Mouse (Mus musculus): ENCODE results near the gene Ugcg. TPM values are rescaled to one million over a fixed set of nuclear protein-coding genes. Genes with fewer than 3 reads are reported as not detected.
A peak's percentile ranks its signal among the peaks of the same experiment; 100 is the strongest.

The Ugcg gene
- polyA plus RNA-seq, 1 experiment from 2014 or later = 9.0 TPM

DNA sequence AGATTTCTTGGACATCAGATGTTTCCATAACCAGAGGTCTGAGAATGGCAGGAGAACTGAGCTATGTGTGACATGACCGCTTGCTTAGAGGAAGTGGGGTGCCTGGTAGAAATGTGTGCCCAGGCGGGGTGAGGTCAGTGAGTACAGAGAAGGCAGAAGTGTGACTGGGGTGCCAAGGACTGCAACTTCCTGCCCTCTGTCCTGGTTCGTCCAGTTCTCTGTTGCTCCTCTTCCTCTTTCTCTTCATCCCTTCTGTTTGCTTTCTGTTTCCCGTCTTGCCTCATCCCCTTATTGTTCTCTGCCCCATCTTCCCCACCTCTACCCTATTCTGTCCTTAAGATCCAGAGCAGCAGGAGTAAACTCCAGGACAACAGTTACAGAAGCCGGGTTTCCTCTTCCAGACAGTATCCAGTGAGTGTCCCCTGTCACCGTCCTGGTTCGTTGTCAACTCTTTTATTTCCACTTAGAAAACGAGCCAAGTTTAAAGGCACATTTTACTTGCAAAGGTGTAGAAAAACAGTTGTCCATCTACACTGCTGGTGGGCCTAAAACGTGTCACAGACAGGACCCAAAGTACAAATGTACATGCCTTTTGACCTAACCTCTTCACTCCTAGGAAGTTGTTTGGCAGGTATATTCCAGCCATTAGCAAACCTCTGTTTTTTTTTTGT, 49.7 kb downstream of the Ugcg start:
- no peak overlapping the region for H3K4me3 ChIP-seq
- peaks cover 7% of the 10 kb centered on the region; the same call in 1 of the 2 replicates for H3K4me1 ChIP-seq (replicated peaks)
- no peaks in the 10 kb centered on the region for H3K9me3 ChIP-seq
- WGBS = 75% methylated on average over 9 of the region's 9 CpGs
- no peaks in the 10 kb centered on the region for H3K27me3 ChIP-seq (ENCODE audit: insufficient read depth, poor library complexity, severe bottlenecking)
- H3K27ac ChIP-seq = no peak overlapping the region
- no peak for DNase-seq (ENCODE audit: low spot score)
- H3K36me3 ChIP-seq = no peaks in the 10 kb centered on the region

DNA sequence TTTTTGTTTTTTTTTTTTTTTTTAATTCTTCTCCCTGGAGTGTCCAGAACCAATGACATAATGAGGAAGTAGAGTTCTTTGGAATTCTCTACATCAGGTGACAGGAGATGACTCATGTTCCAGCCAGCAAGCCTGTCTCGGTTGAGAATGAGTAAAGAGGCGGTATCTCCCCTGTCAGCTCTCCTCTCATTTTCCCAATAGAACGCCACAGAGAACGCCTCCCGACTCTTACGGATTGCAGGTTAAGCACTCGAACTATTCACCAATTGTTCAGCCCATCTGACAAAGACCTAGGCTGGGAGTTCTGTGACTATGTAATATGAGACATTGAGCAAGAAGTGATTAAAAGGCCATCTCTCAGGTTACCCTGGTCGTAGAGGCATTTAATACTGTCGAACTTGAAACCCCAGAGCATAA, 50.3 kb downstream of the Ugcg start:
- no peak for DNase-seq (ENCODE audit: low spot score)
- peaks cover 7% of the 10 kb centered on the region; the same call in 1 of the 2 replicates for H3K4me1 ChIP-seq (replicated peaks)
- H3K36me3 ChIP-seq = no peaks in the 10 kb centered on the region
- no peaks in the 10 kb centered on the region for H3K9me3 ChIP-seq
- H3K27ac ChIP-seq = no peak overlapping the region
- no peak overlapping the region for H3K4me3 ChIP-seq
- 61% methylated on average over 9 of the region's 9 CpGs for WGBS
- H3K27me3 ChIP-seq (ENCODE audit: insufficient read depth, poor library complexity, severe bottlenecking) = no peaks in the 10 kb centered on the region

DNA sequence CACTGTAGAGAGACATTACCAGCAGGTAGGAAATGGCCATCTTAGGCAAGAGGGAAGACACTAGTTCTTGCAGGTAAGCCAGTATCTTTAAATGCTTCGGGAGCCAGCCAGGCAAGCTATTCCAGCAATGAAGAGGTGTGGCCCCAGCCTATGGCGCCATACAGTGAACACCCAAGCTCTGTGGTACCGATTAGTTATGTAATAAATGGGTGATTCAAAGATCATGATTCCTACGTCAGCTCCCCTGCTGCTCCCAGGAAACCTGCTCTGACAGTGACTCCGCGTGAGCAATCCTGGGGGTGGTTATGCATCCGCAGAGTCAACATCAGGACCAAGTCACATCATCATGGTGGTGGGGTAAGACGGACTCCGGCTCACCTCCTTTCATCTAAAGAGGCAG, 51.1 kb downstream of the Ugcg start:
- H3K4me1 ChIP-seq (replicated peaks) = peaks cover 7% of the 10 kb centered on the region; the same call in 1 of the 2 replicates
- no peak for DNase-seq (ENCODE audit: low spot score)
- 94% methylated on average over 9 of the region's 9 CpGs for WGBS

DNA sequence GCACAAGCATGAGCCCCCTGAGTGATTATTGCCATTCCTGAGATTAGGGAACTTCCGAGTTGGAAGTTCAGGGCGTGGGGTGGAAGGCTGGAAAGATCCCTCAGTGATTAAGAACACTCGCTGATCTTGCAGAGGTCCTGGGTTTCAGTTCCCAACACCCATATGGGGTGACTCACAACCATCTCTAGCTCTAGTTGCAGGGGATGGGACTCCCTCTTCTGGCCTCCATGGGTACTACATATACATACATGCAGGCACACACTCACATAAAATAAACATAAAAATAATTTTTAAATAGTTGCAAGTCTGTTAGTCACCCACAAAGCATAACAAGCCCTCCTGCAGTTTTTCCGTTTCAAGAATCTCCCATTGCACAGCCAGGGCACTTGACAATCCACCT, 52.0 kb downstream of the Ugcg start:
- no peaks in the 10 kb centered on the region for H3K36me3 ChIP-seq
- no peaks in the 10 kb centered on the region for H3K9me3 ChIP-seq
- WGBS = 97% methylated on average over 4 of the region's 4 CpGs
- no peaks in the 10 kb centered on the region for H3K27me3 ChIP-seq (ENCODE audit: insufficient read depth, poor library complexity, severe bottlenecking)
- peaks cover 7% of the 10 kb centered on the region; the same call in 1 of the 2 replicates for H3K4me1 ChIP-seq (replicated peaks)
- no peak overlapping the region for H3K27ac ChIP-seq
- H3K4me3 ChIP-seq = no peak overlapping the region
- DNase-seq (ENCODE audit: low spot score) = no peak

More for the DNA sequence above, 51.1 kb downstream of the Ugcg start:
- no peak overlapping the region for H3K27ac ChIP-seq
- no peaks in the 10 kb centered on the region for H3K9me3 ChIP-seq
- no peaks in the 10 kb centered on the region for H3K27me3 ChIP-seq (ENCODE audit: insufficient read depth, poor library complexity, severe bottlenecking)
- H3K36me3 ChIP-seq = no peaks in the 10 kb centered on the region
- H3K4me3 ChIP-seq = no peak overlapping the region

DNA sequence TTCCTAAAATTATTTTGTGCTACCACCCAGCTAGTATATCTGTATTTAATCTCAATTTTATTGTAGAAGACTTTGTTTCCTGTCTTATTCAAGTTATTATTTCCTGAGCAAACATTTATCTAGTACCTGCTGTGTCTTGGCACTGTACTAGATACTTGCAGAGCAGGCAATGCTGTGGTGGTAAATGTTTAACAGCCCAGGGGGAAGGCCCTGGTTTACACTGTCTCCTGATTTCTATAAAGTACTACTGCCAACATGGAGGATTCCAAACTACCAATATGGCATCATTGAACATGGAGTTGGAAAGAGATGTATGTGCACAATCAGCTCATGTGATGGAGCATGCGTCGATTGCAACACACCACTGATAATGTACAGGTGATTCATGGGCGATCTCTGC, 53.2 kb downstream of the Ugcg start:
- H3K36me3 ChIP-seq = no peaks in the 10 kb centered on the region
- H3K27ac ChIP-seq = no peak overlapping the region
- H3K9me3 ChIP-seq = no peaks in the 10 kb centered on the region
- H3K4me1 ChIP-seq (replicated peaks) = peaks cover 7% of the 10 kb centered on the region; the same call in 1 of the 2 replicates
- DNase-seq (ENCODE audit: low spot score) = no peak
- WGBS = 92% methylated on average over 3 of the region's 3 CpGs
- H3K4me3 ChIP-seq = no peak overlapping the region
- H3K27me3 ChIP-seq (ENCODE audit: insufficient read depth, poor library complexity, severe bottlenecking) = no peaks in the 10 kb centered on the region

DNA sequence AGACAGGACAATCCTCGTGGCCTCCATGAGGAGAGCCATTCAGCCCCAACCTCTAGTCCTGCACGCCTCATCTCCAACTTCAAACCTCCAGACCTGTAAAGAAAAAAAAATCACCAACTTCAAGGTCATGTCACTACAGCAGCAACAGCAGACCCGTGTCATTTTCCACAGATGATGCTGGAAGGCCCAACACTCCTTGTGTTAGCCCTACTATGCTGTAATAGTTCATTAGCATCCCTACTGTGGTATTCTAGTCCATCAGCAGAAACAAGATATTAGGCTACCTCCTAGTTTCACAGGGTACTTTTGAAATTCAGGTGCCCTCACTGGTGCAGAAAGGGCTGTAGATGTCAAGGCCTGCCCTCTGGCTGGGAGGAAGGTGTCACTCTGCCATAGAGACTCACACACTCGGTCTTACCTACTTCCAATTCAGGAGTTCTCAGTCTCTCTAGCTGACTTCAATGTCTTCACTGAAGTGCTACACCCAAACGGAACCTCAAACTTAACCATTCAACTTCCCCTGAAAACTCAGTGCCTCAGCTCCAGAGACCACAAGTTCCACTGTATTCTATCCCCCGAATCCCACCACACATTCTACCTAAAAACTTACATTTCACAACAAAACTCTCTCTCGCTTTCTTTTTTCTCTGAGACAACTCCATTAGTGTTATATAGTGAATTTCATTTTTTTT, 54.9 kb downstream of the Ugcg start:
- no peaks in the 10 kb centered on the region for H3K9me3 ChIP-seq
- WGBS = 87% methylated on average over 7 of the region's 7 CpGs
- H3K4me3 ChIP-seq = no peak overlapping the region
- H3K27me3 ChIP-seq (ENCODE audit: insufficient read depth, poor library complexity, severe bottlenecking) = no peaks in the 10 kb centered on the region
- DNase-seq (ENCODE audit: low spot score) = no peak
- H3K36me3 ChIP-seq = no peaks in the 10 kb centered on the region
- 0 out of 2 replicates have a peak overlapping the region, but pooled peaks have one; percentile 3 for H3K27ac ChIP-seq
- H3K4me1 ChIP-seq (replicated peaks) = peaks cover 7% of the 10 kb centered on the region; the same call in 1 of the 2 replicates

DNA sequence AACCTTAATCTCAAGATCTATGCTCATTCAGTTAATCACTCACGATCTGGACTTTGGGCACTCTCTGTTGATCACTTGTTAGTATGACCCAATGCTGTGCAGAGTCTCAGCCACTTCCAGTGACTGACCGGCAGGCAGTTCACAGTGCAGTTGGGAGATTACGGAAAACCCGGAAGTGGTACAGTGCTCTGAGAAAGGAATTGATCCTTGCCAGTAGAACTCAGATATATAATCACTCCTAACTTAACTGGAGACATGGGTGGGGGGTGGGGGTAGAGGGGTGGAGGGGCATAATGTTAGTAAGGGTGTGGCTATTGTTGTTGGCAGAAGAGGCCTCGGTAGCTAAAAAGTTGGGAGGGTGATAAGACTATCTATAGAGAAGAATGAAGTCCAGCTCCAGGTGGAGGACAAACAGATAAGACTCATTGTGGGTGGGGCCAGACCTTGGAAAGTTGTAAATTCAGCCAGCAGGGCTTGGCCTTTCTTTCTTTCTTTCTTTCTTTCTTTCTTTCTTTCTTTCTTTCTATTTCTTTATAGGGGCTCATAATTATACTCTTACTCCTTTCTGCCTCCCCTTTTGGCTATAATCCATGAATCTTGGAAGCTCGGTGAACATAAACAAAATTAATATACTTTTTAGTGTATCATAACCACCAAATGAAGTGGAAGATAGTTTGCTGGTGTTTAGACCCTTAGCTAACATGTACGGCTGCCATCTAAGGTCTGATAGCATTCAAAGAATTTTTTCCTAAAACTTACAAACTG, 55.9 kb downstream of the Ugcg start:
- Histone ChIP-seq H3K9me3 (no peaks in the 10 kb centered on the region), H3K27me3 (ENCODE audit: insufficient read depth, poor library complexity, severe bottlenecking) (no peaks in the 10 kb centered on the region), H3K36me3 (no peaks in the 10 kb centered on the region), H3K4me3 (no peak overlapping the region), H3K4me1 (replicated peaks) (0 out of 2 replicates have a peak, but pooled peaks cover under 1% of the 10 kb centered on the region), H3K27ac (peak overlapping the region; percentile 62)
- 87% methylated on average over 7 of the region's 7 CpGs for WGBS
- no peak for DNase-seq (ENCODE audit: low spot score)

DNA sequence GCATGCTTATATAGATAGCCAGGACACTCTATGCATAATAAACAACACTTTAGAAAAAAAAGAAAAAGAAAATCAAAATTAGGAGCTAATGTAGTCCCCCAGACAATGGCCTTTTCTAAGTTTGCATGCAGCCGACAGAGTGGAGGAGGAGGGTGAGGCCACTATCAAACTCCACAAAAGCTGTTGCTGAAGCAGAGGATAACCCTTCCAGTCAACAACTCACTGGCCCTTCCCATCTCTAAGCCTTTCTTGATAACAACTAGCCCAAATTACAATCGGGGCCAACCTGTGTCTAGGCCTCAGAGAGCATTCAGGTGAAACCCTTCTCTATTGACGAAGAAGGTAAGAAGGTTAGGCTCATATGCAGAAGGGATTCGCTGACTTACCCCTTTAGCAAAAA, 56.7 kb downstream of the Ugcg start:
- Histone ChIP-seq H3K27me3 (ENCODE audit: insufficient read depth, poor library complexity, severe bottlenecking) (no peaks in the 10 kb centered on the region), H3K4me3 (no peak overlapping the region), H3K36me3 (no peaks in the 10 kb centered on the region), H3K27ac (peak overlapping the region; percentile 62), H3K4me1 (replicated peaks) (no peaks in the 10 kb centered on the region), H3K9me3 (no peaks in the 10 kb centered on the region)
- no peak for DNase-seq (ENCODE audit: low spot score)
- 87% methylated on average over 4 of the region's 4 CpGs for WGBS

DNA sequence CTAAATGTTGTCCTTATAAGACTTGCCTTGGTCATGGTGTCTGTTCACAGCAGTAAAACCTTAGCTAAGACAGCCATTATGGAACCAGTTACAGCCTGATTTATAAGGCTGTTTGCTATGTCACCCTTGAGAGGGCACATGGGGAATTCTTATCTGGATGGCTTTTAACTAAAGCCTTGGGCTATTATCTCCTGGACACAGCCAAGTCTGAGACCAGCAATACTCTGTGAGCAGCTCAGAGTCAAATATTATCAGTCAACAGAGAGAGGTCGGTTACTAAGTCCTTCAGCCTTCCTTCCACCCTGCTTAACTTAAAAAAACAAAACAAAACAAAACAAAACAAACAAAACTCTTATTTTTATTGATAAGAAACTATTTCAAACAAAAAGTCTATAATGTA, 58.5 kb downstream of the Ugcg start:
- no peak for DNase-seq (ENCODE audit: low spot score)
- Histone ChIP-seq H3K9me3 (no peaks in the 10 kb centered on the region), H3K4me1 (replicated peaks) (0 out of 2 replicates have a peak, but pooled peaks cover 2% of the 10 kb centered on the region), H3K27ac (no peak overlapping the region), H3K4me3 (no peak overlapping the region), H3K27me3 (ENCODE audit: insufficient read depth, poor library complexity, severe bottlenecking) (no peaks in the 10 kb centered on the region), H3K36me3 (no peaks in the 10 kb centered on the region)
- 67% methylated on average over 1 of the region's 1 CpGs for WGBS

GRCm38 (mm10) chr4:59248035-59248434, 59.0 kb downstream of the Ugcg start:
- Histone ChIP-seq H3K36me3 (no peaks in the 10 kb centered on the region), H3K4me1 (replicated peaks) (0 out of 2 replicates have a peak, but pooled peaks cover 5% of the 10 kb centered on the region), H3K27me3 (ENCODE audit: insufficient read depth, poor library complexity, severe bottlenecking) (no peaks in the 10 kb centered on the region), H3K27ac (no peak overlapping the region), H3K4me3 (no peak overlapping the region), H3K9me3 (no peaks in the 10 kb centered on the region)
- DNase-seq (ENCODE audit: low spot score) = no peak

- Histone ChIP-seq H3K27ac (no peak overlapping the region), H3K36me3 (no peaks in the 10 kb centered on the region), H3K4me1 (replicated peaks) (0 out of 2 replicates have a peak, but pooled peaks cover 5% of the 10 kb centered on the region), H3K9me3 (no peaks in the 10 kb centered on the region), H3K27me3 (ENCODE audit: insufficient read depth, poor library complexity, severe bottlenecking) (no peaks in the 10 kb centered on the region), H3K4me3 (no peak overlapping the region)
- WGBS = 84% methylated on average over 6 of the region's 6 CpGs
- DNase-seq (ENCODE audit: low spot score) = no peak
Measured at GRCm38 (mm10) chr4:59252386-59253054, 63.5 kb downstream of the Ugcg start.

- H3K4me1 ChIP-seq (replicated peaks) = 0 out of 2 replicates have a peak, but pooled peaks cover 5% of the 10 kb centered on the region
- no peaks in the 10 kb centered on the region for H3K27me3 ChIP-seq (ENCODE audit: insufficient read depth, poor library complexity, severe bottlenecking)
- H3K4me3 ChIP-seq = no peak overlapping the region
- 89% methylated on average over 5 of the region's 5 CpGs for WGBS
- no peaks in the 10 kb centered on the region for H3K36me3 ChIP-seq
- DNase-seq (ENCODE audit: low spot score) = no peak
- H3K9me3 ChIP-seq = no peaks in the 10 kb centered on the region
- H3K27ac ChIP-seq = no peak overlapping the region
Measured at GRCm38 (mm10) chr4:59253055-59253434, 64.0 kb downstream of the Ugcg start.

All from hindbrain, embryonic 10.5 days (tissue).